Mouse (Mus musculus) heart, embryonic 12.5 days (tissue): ENCODE results near the gene Zfp36l2. TPM values are rescaled to one million over a fixed set of nuclear protein-coding genes. Genes with fewer than 3 reads are reported as not detected.
"Not testable (repeated sequence)": the region's sequence is repeated elsewhere in the genome, so short reads cannot be mapped to it uniquely, and the experiment has no call there.

ENCODE experiments used
- ATAC-seq: fragments of 200-750 bp; cut with Nextera tagmentation; 2 replicates; pipeline ENCODE4 v1.8.0; 2017; ENCODE audit warnings: moderate TSS enrichment, moderate library complexity; ENCODE audit not compliant: insufficient number of reproducible peaks, low FRiP score
- H3K27ac ChIP-seq: fragments of 300-500 bp; sonication (generic); 2 replicates; pipeline ENCODE4 v1.5.1; 2016; ENCODE audit warnings: mild to moderate bottlenecking, moderate library complexity; ENCODE audit not compliant: poor library complexity, severe bottlenecking
- H3K27me3 ChIP-seq: fragments of 300-500 bp; sonication (generic); replicated peaks from 2 replicates; pipeline ENCODE4 v1.6.1; 2016; ENCODE audit warnings: mild to moderate bottlenecking, moderate library complexity
- H3K36me3 ChIP-seq: fragments of 300-500 bp; sonication (generic); 2 replicates; pipeline ENCODE4 v1.6.1; 2016; ENCODE audit warnings: mild to moderate bottlenecking, moderate library complexity
- H3K4me1 ChIP-seq: fragments of 300-500 bp; sonication (generic); replicated peaks from 2 replicates; pipeline ENCODE4 v1.6.1; 2016; ENCODE audit warnings: mild to moderate bottlenecking
- H3K4me2 ChIP-seq: fragments of 300-500 bp; sonication (generic); 2 replicates; pipeline ENCODE4 v1.6.1; 2016; ENCODE audit warnings: mild to moderate bottlenecking, moderate library complexity
- H3K4me3 ChIP-seq: fragments of 300-500 bp; sonication (generic); 2 replicates; pipeline ENCODE4 v1.5.1; 2016; ENCODE audit warnings: mild to moderate bottlenecking
- H3K9ac ChIP-seq: fragments of 300-500 bp; sonication (generic); 2 replicates; pipeline ENCODE4 v1.6.1; 2016; ENCODE audit warnings: mild to moderate bottlenecking, moderate library complexity
- H3K9me3 ChIP-seq: fragments of 300-500 bp; sonication (generic); replicated peaks from 2 replicates; pipeline ENCODE4 v1.6.1; 2016; ENCODE audit warnings: mild to moderate bottlenecking, moderate library complexity
- WGBS: fragments of 180-500 bp; shearing (Covaris S2); methylation state at CpG from one replicate; pipeline ENCODE4 v1.1.7; 2016; 5-methylcytosine and 5-hydroxymethylcytosine counted together
- polyA plus RNA-seq: library from polyadenylated mRNA; unstranded; fragments of >200 nt; fragmentation: Nextera tagmentation; extraction: Ambion mirVana; gene quantifications from 2 replicates; pipeline ENCODE4 v1.2.1, GENCODE M21; 2016

The Zfp36l2 gene
- polyA plus RNA-seq, 1 experiment from 2014 or later, result 10.3 TPM

- Histone ChIP-seq H3K27ac (peak overlapping the region; percentile 46; the same call in 1 of the 2 replicates), H3K9ac (no peak overlapping the region), H3K4me1 (peaks cover 50% of the 10 kb centered on the region), H3K4me2 (no peak overlapping the region), H3K4me3 (no peak overlapping the region), H3K9me3 (no peaks in the 10 kb centered on the region), H3K27me3 (no peaks in the 10 kb centered on the region), H3K36me3 (peaks cover 5% of the 10 kb centered on the region)
- 58% methylated on average over 4 of the region's 4 CpGs for WGBS
- ATAC-seq, result no peak
These were observed 6.7 kb upstream of the Zfp36l2 start for GRCm38 (mm10) chr17:84194282-84195002.

- H3K27me3 ChIP-seq, result no peaks in the 10 kb centered on the region
- no peak overlapping the region for H3K27ac ChIP-seq
- ATAC-seq, result no peak
- WGBS, result 87% methylated on average over 9 of the region's 9 CpGs
- peaks cover 5% of the 10 kb centered on the region for H3K36me3 ChIP-seq
- H3K4me1 ChIP-seq, result peaks cover 59% of the 10 kb centered on the region
- no peak overlapping the region for H3K4me3 ChIP-seq
- no peak overlapping the region for H3K4me2 ChIP-seq
- no peaks in the 10 kb centered on the region for H3K9me3 ChIP-seq
- H3K9ac ChIP-seq, result no peak overlapping the region
These were observed 5.7 kb upstream of the Zfp36l2 start for GRCm38 (mm10) chr17:84193411-84193810.

GRCm38 (mm10) chr17:84191946-84192345 is 4.2 kb upstream of the Zfp36l2 start:
- peak overlapping the region; percentile 65 for H3K27ac ChIP-seq
- no peaks in the 10 kb centered on the region for H3K9me3 ChIP-seq
- 63% methylated on average over 4 of the region's 4 CpGs for WGBS
- ATAC-seq, result no peak
- peaks cover 52% of the 10 kb centered on the region for H3K4me1 ChIP-seq
- H3K9ac ChIP-seq, result 0 out of 2 replicates have a peak overlapping the region, but pooled peaks have one; percentile 1
- peaks cover 5% of the 10 kb centered on the region for H3K36me3 ChIP-seq
- no peak overlapping the region for H3K4me2 ChIP-seq
- no peak overlapping the region for H3K4me3 ChIP-seq
- no peaks in the 10 kb centered on the region for H3K27me3 ChIP-seq

GRCm38 (mm10) chr17:84190885-84191284 is 3.1 kb upstream of the Zfp36l2 start:
- 28% methylated on average over 8 of the region's 8 CpGs for WGBS
- H3K27ac ChIP-seq, result no peak overlapping the region
- H3K9me3 ChIP-seq, result no peaks in the 10 kb centered on the region
- H3K36me3 ChIP-seq, result peaks cover 12% of the 10 kb centered on the region
- no peak overlapping the region for H3K4me2 ChIP-seq
- no peaks in the 10 kb centered on the region for H3K27me3 ChIP-seq
- peaks cover 59% of the 10 kb centered on the region for H3K4me1 ChIP-seq
- H3K4me3 ChIP-seq, result no peak overlapping the region
- no peak for ATAC-seq
- H3K9ac ChIP-seq, result no peak overlapping the region

GRCm38 (mm10) chr17:84189127-84189854 is 1.5 kb upstream of the Zfp36l2 start:
- ATAC-seq, result no peak
- H3K27ac ChIP-seq, result peak overlapping the region; percentile 96
- peak overlapping the region; percentile 75 for H3K9ac ChIP-seq
- no peaks in the 10 kb centered on the region for H3K27me3 ChIP-seq
- H3K4me2 ChIP-seq, result peak overlapping the region; percentile 84
- peaks cover 46% of the 10 kb centered on the region for H3K4me1 ChIP-seq
- peaks cover 16% of the 10 kb centered on the region for H3K36me3 ChIP-seq
- H3K9me3 ChIP-seq, result no peaks in the 10 kb centered on the region
- WGBS, result 77% methylated on average over 5 of the region's 5 CpGs
- H3K4me3 ChIP-seq, result peak overlapping the region; percentile 65; the same call in 1 of the 2 replicates

- H3K4me1 ChIP-seq, result peaks cover 42% of the 10 kb centered on the region
- H3K9me3 ChIP-seq, result no peaks in the 10 kb centered on the region
- peak overlapping the region; percentile 84 for H3K4me2 ChIP-seq
- H3K27me3 ChIP-seq, result no peaks in the 10 kb centered on the region
- H3K36me3 ChIP-seq, result peaks cover 16% of the 10 kb centered on the region
- peak overlapping the region; percentile 96 for H3K27ac ChIP-seq
- H3K4me3 ChIP-seq, result peak overlapping the region; percentile 65
- WGBS, result under 1% methylated on average over 38 of the region's 38 CpGs
- H3K9ac ChIP-seq, result peak overlapping the region; percentile 75
- peak; percentile 86 for ATAC-seq
These were observed 721 bp upstream of the Zfp36l2 start for GRCm38 (mm10) chr17:84188374-84188961.

- H3K27me3 ChIP-seq, H3K9me3 ChIP-seq: not testable (repeated sequence)
- peak overlapping the region; percentile 87 for H3K4me2 ChIP-seq
- H3K9ac ChIP-seq, result peak overlapping the region; percentile 97
- H3K36me3 ChIP-seq, result peaks cover 16% of the 10 kb centered on the region
- under 1% methylated on average over 15 of the region's 37 CpGs for WGBS
- H3K4me1 ChIP-seq, result peaks cover 41% of the 10 kb centered on the region
- H3K4me3 ChIP-seq, result peak overlapping the region; percentile 91
- H3K27ac ChIP-seq, result peak overlapping the region; percentile 96
- peak; percentile 27 for ATAC-seq
These were observed 483 bp downstream of the Zfp36l2 start for GRCm38 (mm10) chr17:84187264-84187663.

GRCm38 (mm10) chr17:84186451-84187202 is 1.1 kb downstream of the Zfp36l2 start:
- ATAC-seq, result no peak
- H3K4me2 ChIP-seq, result peak overlapping the region; percentile 87
- H3K9me3 ChIP-seq, result no peaks in the 10 kb centered on the region
- peaks cover 40% of the 10 kb centered on the region for H3K4me1 ChIP-seq
- peaks cover 14% of the 10 kb centered on the region for H3K36me3 ChIP-seq
- peak overlapping the region; percentile 96 for H3K27ac ChIP-seq
- WGBS, result under 1% methylated on average over 70 of the region's 80 CpGs
- H3K27me3 ChIP-seq, result no peaks in the 10 kb centered on the region
- peak overlapping the region; percentile 97 for H3K9ac ChIP-seq
- peak overlapping the region; percentile 91 for H3K4me3 ChIP-seq

GRCm38 (mm10) chr17:84185581-84186450 is 1.9 kb downstream of the Zfp36l2 start:
- Histone ChIP-seq H3K9me3 (no peaks in the 10 kb centered on the region), H3K36me3 (peaks cover 11% of the 10 kb centered on the region), H3K4me2 (peak overlapping the region; percentile 87), H3K4me1 (peaks cover 45% of the 10 kb centered on the region), H3K27me3 (no peaks in the 10 kb centered on the region), H3K27ac (peak overlapping the region; percentile 96), H3K4me3 (peak overlapping the region; percentile 91), H3K9ac (peak overlapping the region; percentile 97)
- WGBS, result 1% methylated on average over 108 of the region's 108 CpGs
- no peak for ATAC-seq

GRCm38 (mm10) chr17:84185011-84185411 is 2.7 kb downstream of the Zfp36l2 start:
- peaks cover 53% of the 10 kb centered on the region for H3K4me1 ChIP-seq
- H3K36me3 ChIP-seq, result peaks cover 11% of the 10 kb centered on the region
- no peaks in the 10 kb centered on the region for H3K27me3 ChIP-seq
- H3K4me2 ChIP-seq, result peak overlapping the region; percentile 87
- H3K27ac ChIP-seq, result peak overlapping the region; percentile 91
- H3K4me3 ChIP-seq, result peak overlapping the region; percentile 91
- peak overlapping the region; percentile 97 for H3K9ac ChIP-seq
- WGBS, result 5% methylated on average over 7 of the region's 7 CpGs
- ATAC-seq, result no peak
- no peaks in the 10 kb centered on the region for H3K9me3 ChIP-seq
